Mouse (Mus musculus) lung, postnatal 0 days (tissue): ENCODE results near the gene Elavl4. TPM values are rescaled to one million over a fixed set of nuclear protein-coding genes. Genes with fewer than 3 reads are reported as not detected.

Experiments used
- ATAC-seq: fragments of 200-750 bp; cut with Nextera tagmentation; 2 replicates; pipeline ENCODE4 v1.8.0; 2017; ENCODE audit warnings: moderate library complexity
- DNase-seq: peaks from one replicate; pipeline ENCODE4 v3.0.0-alpha.2; 2016; ENCODE audit warnings: low spot score
- H3K27ac ChIP-seq: fragments of 300-500 bp; sonication (generic); 2 replicates; pipeline ENCODE4 v1.5.1; 2014; ENCODE audit warnings: antibody characterized with exemption, mild to moderate bottlenecking, low read length, mixed read lengths
- H3K27me3 ChIP-seq: fragments of 300-500 bp; sonication (generic); replicated peaks from 2 replicates; pipeline ENCODE4 v1.6.1; 2014; ENCODE audit warnings: low read length, mixed read lengths; ENCODE audit not compliant: insufficient read depth
- H3K36me3 ChIP-seq: fragments of 300-500 bp; sonication (generic); 2 replicates; pipeline ENCODE4 v1.6.1; 2014; ENCODE audit warnings: low read length, mixed read lengths; ENCODE audit not compliant: insufficient read depth
- H3K4me1 ChIP-seq: fragments of 300-500 bp; sonication (generic); 2 replicates; pipeline ENCODE4 v1.6.1; 2014; ENCODE audit warnings: antibody characterized with exemption, low read depth, low read length, mixed read lengths; ENCODE audit not compliant: insufficient read depth
- H3K4me2 ChIP-seq: fragments of 300-500 bp; sonication (generic); replicated peaks from 2 replicates; pipeline ENCODE4 v1.6.1; 2014; ENCODE audit warnings: low read depth, mild to moderate bottlenecking, low read length, moderate library complexity, mixed read lengths
- H3K4me3 ChIP-seq: fragments of 300-500 bp; sonication (generic); 2 replicates; pipeline ENCODE4 v1.5.1; 2014; ENCODE audit warnings: low read depth, low read length
- H3K9ac ChIP-seq: fragments of 300-500 bp; sonication (generic); replicated peaks from 2 replicates; pipeline ENCODE4 v1.6.1; 2014; ENCODE audit warnings: low read depth, mild to moderate bottlenecking
- H3K9me3 ChIP-seq: fragments of 300-500 bp; sonication (generic); 2 replicates; pipeline ENCODE4 v1.6.1; 2016; ENCODE audit warnings: low read length, mixed read lengths
- CTCF ChIP-seq: IDR thresholded peaks from 2 replicates; pipeline ENCODE4 v1.5.1; 2016; ENCODE audit warnings: antibody characterized with exemption, mild to moderate bottlenecking
- EP300 ChIP-seq: IDR thresholded peaks from 2 replicates; pipeline ENCODE4 v1.6.1; 2016; ENCODE audit warnings: antibody characterized with exemption, mild to moderate bottlenecking, control low read depth
- WGBS: fragments of 180-500 bp; shearing (Covaris S2); extraction: QIAGEN DNeasy Blood & Tissue Kit; methylation state at CpG from one replicate; pipeline ENCODE4 v1.1.7; 2014; 5-methylcytosine and 5-hydroxymethylcytosine counted together
- polyA plus RNA-seq: library from polyadenylated mRNA; unstranded; fragments of >200 nt; fragmentation: Nextera tagmentation; extraction: Ambion mirVana; gene quantifications from 2 replicates; pipeline ENCODE4 v1.2.1, GENCODE M21; 2015

Gene Elavl4
- polyA plus RNA-seq, 1 experiment from 2014 or later, result 0.16 TPM

DNA sequence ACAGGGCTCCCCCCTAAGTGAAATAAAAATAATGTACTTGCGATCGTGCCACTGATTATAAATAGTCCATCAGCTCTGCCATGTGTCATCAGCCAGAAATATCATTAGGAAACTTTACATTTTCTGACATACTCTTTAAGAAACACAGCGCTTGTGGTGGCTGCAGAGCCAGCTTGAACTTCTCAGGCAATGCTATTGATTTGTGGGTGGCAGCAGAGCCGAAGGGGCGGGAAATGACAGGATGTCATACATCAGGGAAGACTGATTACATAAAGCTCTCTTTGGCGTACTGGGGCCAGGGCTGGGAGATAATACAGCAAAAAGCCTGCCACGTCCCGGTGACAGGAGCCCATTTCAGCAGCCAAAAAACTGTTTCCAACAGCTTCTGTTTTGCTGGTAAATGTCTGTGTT is 124.1 kb downstream of the Elavl4 start:
- no peak overlapping the region for H3K27ac ChIP-seq
- no peaks in the 10 kb centered on the region for H3K36me3 ChIP-seq
- ATAC-seq (no peak), DNase-seq (no peak)
- WGBS, result 34% methylated on average over 8 of the region's 8 CpGs
- H3K9me3 ChIP-seq, result no peaks in the 10 kb centered on the region
- H3K4me3 ChIP-seq, result no peak overlapping the region
- TF ChIP-seq EP300 (no peak), CTCF (no peak)
- no peak overlapping the region for H3K9ac ChIP-seq
- H3K4me1 ChIP-seq, result no peaks in the 10 kb centered on the region
- H3K27me3 ChIP-seq, result no peaks in the 10 kb centered on the region
- no peak overlapping the region for H3K4me2 ChIP-seq

DNA sequence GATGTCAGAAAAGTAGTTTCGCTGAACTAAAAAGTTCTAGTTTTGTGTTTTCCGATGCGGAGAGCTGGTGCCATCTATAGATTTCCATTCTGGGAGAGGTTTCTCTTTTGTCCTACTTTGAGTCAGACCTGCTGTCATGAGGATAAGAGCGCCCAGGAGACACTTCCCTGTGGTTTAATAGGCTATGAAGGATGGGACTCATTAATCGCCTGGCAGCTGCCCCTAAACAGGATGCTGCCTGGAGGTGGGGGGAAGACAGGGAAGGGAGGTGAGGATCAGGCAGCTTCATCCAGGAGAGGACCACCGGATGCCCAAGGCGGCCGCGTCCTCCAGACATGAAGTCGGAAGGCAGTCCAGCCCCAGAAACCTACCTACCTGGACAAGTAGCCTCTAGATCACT is 126.2 kb downstream of the Elavl4 start:
- no peaks in the 10 kb centered on the region for H3K36me3 ChIP-seq
- no peak overlapping the region for H3K4me2 ChIP-seq
- no peaks in the 10 kb centered on the region for H3K27me3 ChIP-seq
- H3K4me1 ChIP-seq, result no peaks in the 10 kb centered on the region
- no peak overlapping the region for H3K27ac ChIP-seq
- 55% methylated on average over 10 of the region's 10 CpGs for WGBS
- no peaks in the 10 kb centered on the region for H3K9me3 ChIP-seq
- H3K9ac ChIP-seq, result no peak overlapping the region
- ATAC-seq (no peak), DNase-seq (no peak)
- no peak for TF ChIP-seq EP300
- no peak for TF ChIP-seq CTCF
- H3K4me3 ChIP-seq, result no peak overlapping the region

DNA sequence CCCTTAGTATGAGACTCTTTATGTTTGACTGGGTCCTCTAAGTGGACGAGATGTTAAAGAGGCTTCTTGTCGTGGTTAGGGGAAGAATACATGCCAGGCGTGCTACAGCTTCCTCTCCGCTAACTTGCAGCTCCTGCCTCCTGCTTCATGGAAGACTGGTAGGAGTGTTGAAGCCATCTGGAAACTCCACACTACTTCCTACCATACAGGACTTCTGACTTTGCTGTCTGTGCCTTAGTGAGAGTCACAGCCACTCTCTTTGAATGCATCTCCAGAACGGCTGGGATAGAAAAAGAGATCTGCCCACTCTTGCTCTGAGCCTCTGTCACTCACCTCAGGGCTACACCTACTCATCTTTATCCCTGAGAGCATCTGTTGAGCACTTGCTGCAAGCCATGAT is 132.9 kb downstream of the Elavl4 start:
- H3K9me3 ChIP-seq, result no peaks in the 10 kb centered on the region
- H3K4me2 ChIP-seq, result no peak overlapping the region
- no peak overlapping the region for H3K27ac ChIP-seq
- no peaks in the 10 kb centered on the region for H3K36me3 ChIP-seq
- H3K9ac ChIP-seq, result no peak overlapping the region
- no peak overlapping the region for H3K4me3 ChIP-seq
- no peaks in the 10 kb centered on the region for H3K4me1 ChIP-seq
- H3K27me3 ChIP-seq, result no peaks in the 10 kb centered on the region
- 68% methylated on average over 5 of the region's 5 CpGs for WGBS
- no peak for ATAC-seq
- TF ChIP-seq CTCF (no peak), EP300 (no peak)
- no peak for DNase-seq

DNA sequence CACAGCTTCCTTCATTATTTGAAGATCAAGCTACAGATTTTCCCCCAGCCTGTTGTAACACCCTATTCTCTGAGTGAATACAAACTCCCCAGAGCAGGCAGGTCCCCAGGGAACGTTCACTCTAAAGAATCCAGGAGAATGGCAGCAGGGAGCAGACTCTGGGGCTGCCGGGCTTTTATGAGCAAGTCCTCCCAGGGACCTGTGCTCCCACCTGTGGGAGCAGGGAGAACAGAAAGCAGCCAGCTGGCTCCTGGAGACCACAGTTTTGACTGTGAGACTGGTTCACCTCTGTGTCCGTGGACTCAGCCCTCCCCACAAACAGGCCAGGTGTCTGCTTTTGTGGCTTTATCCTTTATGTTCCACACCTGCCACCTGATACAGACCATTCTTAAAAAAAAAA is 134.2 kb downstream of the Elavl4 start:
- ATAC-seq (no peak), DNase-seq (no peak)
- 52% methylated on average over 3 of the region's 3 CpGs for WGBS
- Histone ChIP-seq H3K9me3 (no peaks in the 10 kb centered on the region), H3K36me3 (no peaks in the 10 kb centered on the region), H3K9ac (no peak overlapping the region), H3K27me3 (no peaks in the 10 kb centered on the region), H3K4me3 (no peak overlapping the region), H3K4me2 (no peak overlapping the region), H3K27ac (no peak overlapping the region), H3K4me1 (no peaks in the 10 kb centered on the region)
- no peak for TF ChIP-seq CTCF
- no peak for TF ChIP-seq EP300

DNA sequence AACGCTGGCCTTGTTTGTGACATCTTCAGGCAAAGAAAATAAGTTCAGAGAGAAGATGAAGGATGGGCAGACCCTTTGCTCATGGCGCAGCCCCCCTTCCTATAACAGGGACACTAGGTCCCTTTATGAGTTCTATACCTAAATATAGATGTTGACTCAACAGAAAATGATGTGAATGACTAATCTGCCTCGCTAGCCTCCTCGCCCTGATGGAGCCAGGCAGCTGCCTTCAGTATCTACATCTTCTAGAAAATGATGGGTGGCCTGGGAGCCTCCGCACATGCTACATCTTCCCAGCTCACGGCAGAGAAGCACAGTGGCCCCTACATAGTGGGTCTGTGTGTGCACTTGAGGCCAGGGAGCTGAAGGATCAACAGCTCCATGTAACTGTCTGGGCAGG is 137.2 kb downstream of the Elavl4 start:
- no peaks in the 10 kb centered on the region for H3K9me3 ChIP-seq
- WGBS, result 82% methylated on average over 6 of the region's 6 CpGs
- H3K4me3 ChIP-seq, result no peak overlapping the region
- H3K27ac ChIP-seq, result no peak overlapping the region
- H3K4me2 ChIP-seq, result no peak overlapping the region
- TF ChIP-seq CTCF (no peak), EP300 (no peak)
- no peaks in the 10 kb centered on the region for H3K36me3 ChIP-seq
- H3K9ac ChIP-seq, result no peak overlapping the region
- no peaks in the 10 kb centered on the region for H3K27me3 ChIP-seq
- H3K4me1 ChIP-seq, result no peaks in the 10 kb centered on the region
- no peak for ATAC-seq
- no peak for DNase-seq

DNA sequence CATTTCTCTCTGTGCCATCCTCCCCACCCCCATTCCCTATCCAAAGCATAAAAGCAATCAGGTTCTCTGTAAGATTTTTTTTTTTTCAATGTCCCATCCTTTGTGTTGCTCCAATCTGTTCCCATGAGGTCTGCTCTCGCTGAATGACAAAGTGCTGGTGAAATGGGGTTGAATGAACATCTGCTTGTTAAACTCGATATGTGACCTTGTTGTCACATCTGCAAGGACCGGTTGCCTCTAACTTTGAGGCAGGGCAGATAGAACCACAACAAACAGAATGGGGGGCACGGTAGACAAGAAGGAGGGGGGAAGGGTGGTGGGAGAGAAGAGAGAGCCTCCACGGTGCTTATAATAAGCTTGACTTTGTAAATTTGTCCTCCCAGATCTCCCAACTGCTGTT is 138.0 kb downstream of the Elavl4 start:
- no peaks in the 10 kb centered on the region for H3K27me3 ChIP-seq
- no peaks in the 10 kb centered on the region for H3K9me3 ChIP-seq
- H3K27ac ChIP-seq, result no peak overlapping the region
- no peaks in the 10 kb centered on the region for H3K4me1 ChIP-seq
- ATAC-seq (no peak), DNase-seq (no peak)
- 38% methylated on average over 5 of the region's 5 CpGs for WGBS
- TF ChIP-seq EP300 (no peak), CTCF (no peak)
- H3K4me3 ChIP-seq, result no peak overlapping the region
- H3K9ac ChIP-seq, result no peak overlapping the region
- no peak overlapping the region for H3K4me2 ChIP-seq
- no peaks in the 10 kb centered on the region for H3K36me3 ChIP-seq

DNA sequence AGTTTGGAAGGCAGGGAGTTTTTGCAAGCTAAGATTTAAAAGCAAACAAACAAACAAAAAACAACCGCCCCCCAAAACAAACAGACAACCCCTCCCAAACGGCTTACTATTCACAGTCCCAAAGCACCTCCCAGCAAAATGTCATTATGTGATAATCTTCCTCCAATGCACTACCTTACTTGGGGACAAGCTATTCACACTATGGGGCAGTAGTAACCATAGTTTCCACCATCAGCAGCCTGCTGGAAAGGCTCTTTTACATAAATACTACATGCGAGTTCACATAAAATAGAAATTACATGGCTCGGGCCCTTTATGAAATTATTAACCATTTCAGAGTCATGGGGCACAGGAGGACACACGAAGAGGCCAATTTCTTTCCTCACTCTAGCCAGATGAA is 141.5 kb downstream of the Elavl4 start:
- ATAC-seq, result no peak
- TF ChIP-seq CTCF, result no peak
- TF ChIP-seq EP300, result no peak
- 71% methylated on average over 5 of the region's 5 CpGs for WGBS

More for the DNA sequence above, 141.5 kb downstream of the Elavl4 start:
- DNase-seq, result no peak
- no peak overlapping the region for H3K4me3 ChIP-seq
- no peak overlapping the region for H3K4me2 ChIP-seq
- no peaks in the 10 kb centered on the region for H3K36me3 ChIP-seq
- no peaks in the 10 kb centered on the region for H3K4me1 ChIP-seq
- no peaks in the 10 kb centered on the region for H3K9me3 ChIP-seq
- H3K27ac ChIP-seq, result no peak overlapping the region
- H3K9ac ChIP-seq, result no peak overlapping the region
- no peaks in the 10 kb centered on the region for H3K27me3 ChIP-seq
